Mouse (Mus musculus): ENCODE measurements at regions not wholly inside any gene's neighbourhood (a gene's known extent, or its start where the extent isn't known, plus 50 kb on each side); places are given as distances from the start of the nearest gene placed in this dataset.

DNA sequence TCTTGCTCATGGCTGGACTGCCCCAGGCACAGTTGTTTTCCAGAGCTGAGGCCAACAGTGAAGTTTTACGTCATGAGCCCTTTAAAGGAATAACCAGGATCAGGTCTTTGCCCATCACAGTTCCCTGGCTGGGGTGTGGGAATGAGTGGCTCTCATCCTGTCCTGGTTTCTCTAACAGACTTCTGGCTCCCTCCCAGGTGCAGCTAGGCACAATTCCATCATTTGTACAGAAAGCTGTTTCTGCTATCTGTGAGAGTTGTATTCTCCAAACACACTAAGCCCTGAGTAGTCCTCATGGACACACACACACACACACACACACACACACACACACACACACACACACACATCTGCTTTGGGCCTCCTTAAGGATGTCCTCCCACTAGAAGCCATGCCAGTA, 127.1 kb upstream of the Impad1 start:
- DNase-seq (ENCODE audit: low spot score in 2 of 2), result no peak

DNA sequence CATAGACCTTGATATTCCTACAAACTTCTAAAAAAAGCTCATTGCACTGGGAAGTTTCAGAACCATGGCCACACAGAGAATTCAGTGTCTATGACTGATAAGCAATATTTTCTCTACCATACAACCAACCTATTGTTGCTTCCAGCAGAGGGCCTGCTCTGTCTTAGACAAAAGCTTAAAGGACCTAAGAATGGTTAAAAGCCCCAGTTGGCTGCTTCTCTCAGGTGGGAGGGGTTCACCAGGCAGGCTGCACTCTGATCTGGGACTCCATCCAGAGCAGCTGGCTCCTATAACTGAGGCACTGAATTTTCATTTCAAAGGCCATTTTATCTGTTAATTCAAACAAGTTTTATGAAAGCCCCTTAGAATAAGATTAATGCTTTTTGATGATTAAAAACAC, 82.1 kb upstream of the Impad1 start:
- DNase-seq (ENCODE audit: low spot score in 2 of 2), result peak; percentile 6 to 9

GRCm38 (mm10) chr4:4858345-4858744, 65.2 kb upstream of the Impad1 start:
- DNase-seq (ENCODE audit: low spot score in 2 of 2), result no peak
